Mouse (Mus musculus) thymus, adult 2 months (tissue): ENCODE results near the gene Gm17660. TPM values are rescaled to one million over a fixed set of nuclear protein-coding genes. Genes with fewer than 3 reads are reported as not detected.

ENCODE experiments used
- DNase-seq: peaks from one replicate; pipeline ENCODE4 v3.0.0; 2021
- H3K27ac ChIP-seq: fragments of 200-500 bp; 2 replicates; pipeline ENCODE4 v1.5.1; 2012; ENCODE audit warnings: low read length, control low read depth; ENCODE audit not compliant: control insufficient read depth, insufficient read depth
- H3K27me3 ChIP-seq: fragments of 200-500 bp; 2 replicates; pipeline ENCODE4 v1.6.1; 2012; ENCODE audit warnings: mild to moderate bottlenecking, low read length, moderate library complexity, mixed read lengths; ENCODE audit not compliant: control insufficient read depth, insufficient read depth
- H3K36me3 ChIP-seq: fragments of 200-500 bp; 2 replicates; pipeline ENCODE4 v1.6.1; 2012; ENCODE audit warnings: mild to moderate bottlenecking, low read length, moderate library complexity; ENCODE audit not compliant: control insufficient read depth, insufficient read depth
- H3K4me1 ChIP-seq: fragments of 200-500 bp; replicated peaks from 2 replicates; pipeline ENCODE4 v1.6.1; 2012; ENCODE audit warnings: low read length; ENCODE audit not compliant: control insufficient read depth, insufficient read depth
- H3K4me3 ChIP-seq: fragments of 200-500 bp; 2 replicates; pipeline ENCODE4 v1.5.1; 2012; ENCODE audit warnings: mild to moderate bottlenecking, low read length, control low read depth, moderate library complexity; ENCODE audit not compliant: control insufficient read depth, insufficient read depth
- CTCF ChIP-seq: fragments of 200-500 bp; IDR thresholded peaks from 2 replicates; pipeline ENCODE4 v1.5.1; 2012; ENCODE audit warnings: mild to moderate bottlenecking, control low read depth, low read length, moderate library complexity, borderline replicate concordance; ENCODE audit not compliant: control insufficient read depth, poor library complexity, insufficient read depth; ENCODE audit errors: extremely low read depth
- POLR2A ChIP-seq: fragments of 200-500 bp; IDR thresholded peaks from 2 replicates; pipeline ENCODE4 v1.6.1; 2012; ENCODE audit warnings: mild to moderate bottlenecking, low read length, control low read depth, moderate library complexity; ENCODE audit not compliant: control insufficient read depth, poor library complexity, insufficient read depth; ENCODE audit errors: extremely low read depth
- WGBS: fragments of 180-500 bp; shearing (Covaris S2); methylation state at CpG from one replicate; pipeline ENCODE4 v1.1.7; 2018; 5-methylcytosine and 5-hydroxymethylcytosine counted together
- polyA plus RNA-seq: library from polyadenylated mRNA; depleted of rRNA; stranded (reverse); fragments of >200 nt; gene quantifications from 2 replicates; pipeline ENCODE4 v1.2.3, GENCODE M21; 2012

Gene Gm17660
- polyA plus RNA-seq, 1 experiment: not detected

DNA sequence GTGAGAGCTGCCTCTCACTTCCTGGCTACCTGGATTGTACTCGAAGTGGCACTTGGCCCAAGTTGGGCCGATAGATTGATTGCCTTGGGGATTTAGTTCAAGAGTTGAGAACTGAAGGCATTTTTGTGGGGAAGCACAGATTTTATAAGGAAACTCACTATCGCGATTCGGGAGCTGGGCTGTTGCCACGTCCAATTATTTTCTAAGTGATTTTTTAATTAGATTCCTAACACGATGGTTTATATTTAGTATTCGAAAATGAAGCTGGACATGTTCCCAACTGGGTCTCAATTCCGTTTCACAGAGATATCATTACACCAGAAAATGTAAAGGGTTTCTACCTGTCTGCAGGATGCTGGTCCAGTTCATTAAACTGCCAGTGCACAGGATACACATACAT lies 8.0 kb upstream of the Gm17660 start:
- Histone ChIP-seq H3K4me3 (no peak overlapping the region), H3K27me3 (no peaks in the 10 kb centered on the region), H3K36me3 (no peaks in the 10 kb centered on the region), H3K4me1 (no peaks in the 10 kb centered on the region), H3K27ac (no peak overlapping the region)
- 95% methylated on average over 9 of the region's 9 CpGs for WGBS
- no peak for DNase-seq
- TF ChIP-seq CTCF (no peak), POLR2A (no peak)

DNA sequence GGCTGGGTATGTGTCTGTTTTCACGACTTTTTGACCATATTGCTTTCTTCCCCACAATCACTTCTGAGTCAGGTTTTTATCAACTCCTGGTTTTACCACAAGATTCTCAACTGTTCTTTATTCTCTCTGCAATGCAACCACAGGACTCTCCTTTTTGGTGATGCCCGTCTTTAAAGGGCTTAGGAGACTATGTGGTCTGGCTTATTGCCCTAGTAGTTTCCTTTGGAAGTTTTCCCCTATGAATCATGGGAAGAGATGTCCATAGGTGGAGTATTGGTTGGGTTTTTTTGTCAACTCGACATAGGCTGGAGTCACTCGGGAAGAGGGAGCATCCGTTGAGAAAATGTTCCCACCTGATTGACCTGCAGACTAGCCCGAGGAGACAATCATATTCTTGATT lies 3.3 kb upstream of the Gm17660 start:
- H3K27me3 ChIP-seq: no peaks in the 10 kb centered on the region; the same call in 1 of the 2 replicates
- H3K4me3 ChIP-seq: no peak overlapping the region
- 68% methylated on average over 6 of the region's 6 CpGs for whole genome bisulfite sequencing
- no peak for DNase-seq
- no peak overlapping the region for H3K27ac ChIP-seq
- H3K4me1 ChIP-seq: no peaks in the 10 kb centered on the region
- no peak for TF ChIP-seq POLR2A
- TF ChIP-seq CTCF: no peak
- no peaks in the 10 kb centered on the region for H3K36me3 ChIP-seq

DNA sequence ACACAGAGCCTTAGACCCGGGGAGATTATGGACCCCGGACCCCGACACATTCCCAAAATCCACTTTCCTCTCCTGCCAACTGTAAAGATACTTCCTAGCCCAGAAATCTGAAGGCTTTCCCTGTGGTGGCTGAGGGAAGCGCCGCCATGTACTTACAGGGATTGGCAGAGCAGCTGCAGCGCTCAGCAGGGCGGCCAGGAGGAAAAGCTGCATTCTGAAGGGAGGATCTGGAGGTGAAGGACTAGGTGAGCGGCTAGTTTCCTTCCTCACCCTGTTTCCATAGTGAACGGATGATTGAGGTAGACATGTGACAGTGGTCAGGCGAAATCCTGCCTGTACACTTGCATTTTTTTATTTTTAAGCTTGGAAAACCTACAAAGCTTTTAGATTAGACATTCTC lies 1.0 kb downstream of the Gm17660 start:
- Histone ChIP-seq H3K27me3 (no peaks in the 10 kb centered on the region; the same call in 1 of the 2 replicates), H3K27ac (no peak overlapping the region), H3K4me1 (no peaks in the 10 kb centered on the region), H3K36me3 (no peaks in the 10 kb centered on the region), H3K4me3 (no peak overlapping the region)
- WGBS: 40% methylated on average over 10 of the region's 10 CpGs
- DNase-seq: no peak
- TF ChIP-seq CTCF (no peak), POLR2A (no peak)

DNA sequence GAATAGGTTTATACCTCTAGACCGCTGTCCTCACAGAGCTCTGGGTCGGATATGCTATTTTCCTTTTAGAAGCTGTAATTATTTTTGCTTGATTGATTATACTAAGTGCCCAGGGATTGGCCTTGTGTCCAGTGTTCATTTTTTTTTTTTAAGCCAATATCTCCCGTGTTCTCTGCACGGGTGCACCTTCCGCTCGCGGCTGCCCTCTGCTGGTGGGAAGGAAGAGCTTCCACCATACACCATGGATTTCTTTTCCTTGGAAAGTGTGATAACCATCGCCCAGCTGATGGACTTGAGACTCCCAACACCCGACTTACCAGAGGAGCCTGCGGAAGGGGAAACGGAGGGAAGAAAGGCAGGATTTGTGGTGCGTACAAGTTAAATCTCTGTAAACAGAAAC lies 3.0 kb downstream of the Gm17660 start:
- peak; percentile 54 for DNase-seq
- Histone ChIP-seq H3K27me3 (no peaks in the 10 kb centered on the region; the same call in 1 of the 2 replicates), H3K4me1 (no peaks in the 10 kb centered on the region), H3K27ac (no peak overlapping the region), H3K4me3 (no peak overlapping the region), H3K36me3 (no peaks in the 10 kb centered on the region)
- peak; percentile 94 for TF ChIP-seq CTCF
- TF ChIP-seq POLR2A: no peak
- WGBS: 28% methylated on average over 12 of the region's 12 CpGs

DNA sequence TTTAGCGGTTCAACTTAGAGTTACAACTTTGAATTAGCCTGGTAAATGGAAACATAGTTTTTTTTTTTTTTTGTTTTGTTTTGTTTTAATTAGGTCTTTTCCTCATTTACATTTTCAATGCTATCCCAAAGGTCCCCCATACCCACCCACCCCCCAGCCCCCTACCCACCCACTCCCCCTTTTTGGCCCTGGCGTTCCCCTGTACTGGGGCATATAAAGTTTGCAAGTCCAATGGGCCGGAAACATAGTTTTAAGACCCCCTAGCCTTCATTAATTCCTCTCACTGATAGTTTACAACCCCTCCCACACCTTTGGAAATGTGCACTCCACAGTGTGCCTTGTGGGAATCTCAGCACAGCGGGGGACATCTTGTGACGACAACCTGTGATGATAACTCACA lies 3.8 kb downstream of the Gm17660 start:
- 96% methylated on average over 5 of the region's 5 CpGs for WGBS
- DNase-seq: no peak
- no peak overlapping the region for H3K4me3 ChIP-seq
- no peak for TF ChIP-seq CTCF
- no peak for TF ChIP-seq POLR2A
- no peaks in the 10 kb centered on the region for H3K4me1 ChIP-seq
- no peak overlapping the region for H3K27ac ChIP-seq
- no peaks in the 10 kb centered on the region; the same call in 1 of the 2 replicates for H3K27me3 ChIP-seq
- H3K36me3 ChIP-seq: no peaks in the 10 kb centered on the region

GRCm38 (mm10) chr5:104072272-104072886 lies 5.0 kb downstream of the Gm17660 start:
- H3K27ac ChIP-seq: no peak overlapping the region
- no peak overlapping the region for H3K4me3 ChIP-seq
- H3K27me3 ChIP-seq: no peaks in the 10 kb centered on the region; the same call in 1 of the 2 replicates
- WGBS: 75% methylated on average over 6 of the region's 8 CpGs
- DNase-seq: no peak
- no peak for TF ChIP-seq CTCF
- TF ChIP-seq POLR2A: no peak
- no peaks in the 10 kb centered on the region for H3K36me3 ChIP-seq
- H3K4me1 ChIP-seq: no peaks in the 10 kb centered on the region

- DNase-seq: no peak
- WGBS: 77% methylated on average over 4 of the region's 4 CpGs
- Histone ChIP-seq H3K4me3 (no peak overlapping the region), H3K27me3 (no peaks in the 10 kb centered on the region), H3K27ac (no peak overlapping the region), H3K4me1 (no peaks in the 10 kb centered on the region), H3K36me3 (no peaks in the 10 kb centered on the region)
- TF ChIP-seq CTCF (no peak), POLR2A (no peak)
These were observed 6.4 kb downstream of the Gm17660 start for GRCm38 (mm10) chr5:104071048-104071447.
